Mouse (Mus musculus): ENCODE data around the gene Wnt1. TPM values are rescaled to one million over a fixed set of nuclear protein-coding genes. Genes with fewer than 3 reads are reported as not detected.
"Not testable (repeated sequence)": the region's sequence is repeated elsewhere in the genome, so short reads cannot be mapped to it uniquely, and the experiment has no call there.

Gene Wnt1
- total RNA-seq, 1 experiment from 2014 or later: not detected

DNA sequence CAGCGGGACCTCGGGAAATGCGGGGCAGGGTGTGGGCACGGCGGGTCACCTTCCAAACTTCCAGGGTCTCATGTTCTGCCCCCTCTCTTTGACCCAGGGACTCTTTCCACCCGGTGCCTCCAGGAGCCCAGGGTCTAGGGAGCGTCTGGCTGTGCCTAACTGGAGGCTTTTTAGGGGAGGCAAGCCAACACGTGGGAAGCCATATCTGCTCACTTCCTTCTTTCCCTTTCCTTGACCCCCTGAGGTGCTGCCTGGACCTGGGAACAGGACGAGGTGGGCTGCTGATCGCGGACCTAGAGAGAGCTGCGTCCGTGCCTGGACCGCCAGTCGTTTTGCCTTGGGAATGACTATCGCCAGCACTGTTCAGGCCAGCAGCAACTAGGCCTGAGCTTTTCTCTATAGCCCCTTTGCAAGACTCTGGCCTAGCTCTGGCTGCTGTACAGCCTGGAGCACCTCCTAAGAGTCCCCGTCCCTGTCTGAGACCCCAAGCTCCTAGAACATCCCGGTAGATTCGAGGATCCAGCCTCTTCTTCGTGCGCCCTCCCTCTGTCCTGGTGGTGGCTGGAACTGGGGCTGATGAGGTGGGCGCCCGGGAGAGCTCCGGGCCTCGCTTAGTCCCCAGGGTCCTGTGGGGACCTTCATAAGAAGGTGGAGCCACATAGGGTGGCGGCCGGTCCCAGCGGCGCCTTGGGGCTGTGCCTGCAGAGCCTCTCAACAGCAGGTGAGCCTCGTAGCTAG lies 16.6 kb downstream of the Wnt1 start:
- DNase-seq: no peak

DNA sequence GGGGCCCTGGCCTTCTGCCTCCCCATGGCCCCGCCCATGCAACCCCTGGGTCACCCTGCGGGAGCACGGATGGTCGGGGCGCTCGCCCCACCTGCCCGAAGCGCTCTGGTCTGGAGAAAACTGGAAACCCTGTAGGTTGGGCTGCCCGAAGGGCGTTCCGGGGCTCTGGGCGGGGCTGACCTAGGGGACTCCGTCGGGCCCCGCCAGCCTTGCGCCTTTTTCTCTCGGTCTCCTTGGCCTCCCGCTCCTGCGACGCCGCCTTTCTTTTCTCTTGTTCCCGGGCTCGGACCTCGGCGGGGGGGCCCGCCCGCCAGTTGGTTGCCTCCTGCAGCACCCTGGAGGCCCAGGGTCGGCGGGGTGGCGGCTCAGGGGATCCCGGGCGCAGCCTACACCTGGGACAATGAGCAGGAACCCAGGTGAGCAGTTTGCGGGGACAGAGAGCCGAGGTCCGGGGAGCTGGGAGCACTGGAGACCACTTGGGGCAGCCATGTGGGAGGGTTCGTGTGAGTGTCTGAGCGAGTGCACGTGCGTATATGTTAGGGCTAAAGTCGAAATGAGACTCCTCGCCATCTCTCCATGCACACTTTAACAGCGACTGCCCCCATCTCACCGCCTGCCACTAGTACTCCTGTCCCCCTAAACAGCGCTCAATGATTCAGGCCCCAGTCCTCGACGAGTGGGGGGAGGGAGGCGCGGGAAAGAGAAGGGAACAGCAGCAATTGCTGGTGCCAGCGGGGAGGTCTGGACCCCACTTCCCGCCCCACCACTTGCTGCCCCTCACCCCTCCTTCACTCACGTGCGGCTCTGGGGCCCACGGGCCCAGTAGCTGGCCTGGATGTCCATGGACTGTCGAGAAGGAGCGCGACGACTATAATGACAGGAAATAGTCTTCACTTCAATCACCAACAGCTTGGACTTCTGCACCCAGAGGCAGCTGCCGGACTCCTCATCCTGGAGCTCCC lies 17.4 kb downstream of the Wnt1 start:
- DNase-seq: no peak

- peak; percentile 47 for DNase-seq
These were observed 18.4 kb downstream of the Wnt1 start for GRCm38 (mm10) chr15:98807895-98808650.

DNA sequence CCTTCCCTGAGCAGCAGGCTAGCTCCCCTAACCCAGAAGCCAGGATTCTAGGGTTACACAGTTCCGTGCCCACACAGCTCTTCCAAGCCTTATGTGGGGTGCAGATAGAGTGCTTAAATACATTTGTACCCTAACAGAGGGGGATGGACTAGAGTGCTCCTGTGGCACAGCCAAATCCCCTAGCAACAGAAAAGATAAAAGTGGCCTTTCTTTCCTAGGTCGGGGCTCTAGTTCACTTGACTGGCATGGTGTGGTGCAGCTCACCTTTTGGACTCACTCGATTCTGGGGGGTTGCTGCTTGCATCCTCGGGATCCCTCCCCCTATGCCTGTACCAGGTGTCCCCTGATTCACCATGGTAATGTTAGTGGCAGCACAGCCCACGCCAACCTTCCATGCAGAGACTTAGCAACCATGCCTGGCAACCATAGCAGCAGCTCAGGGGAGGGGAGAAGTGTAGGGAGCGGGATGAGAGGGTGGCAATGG lies 19.0 kb downstream of the Wnt1 start:
- no peak for DNase-seq

DNA sequence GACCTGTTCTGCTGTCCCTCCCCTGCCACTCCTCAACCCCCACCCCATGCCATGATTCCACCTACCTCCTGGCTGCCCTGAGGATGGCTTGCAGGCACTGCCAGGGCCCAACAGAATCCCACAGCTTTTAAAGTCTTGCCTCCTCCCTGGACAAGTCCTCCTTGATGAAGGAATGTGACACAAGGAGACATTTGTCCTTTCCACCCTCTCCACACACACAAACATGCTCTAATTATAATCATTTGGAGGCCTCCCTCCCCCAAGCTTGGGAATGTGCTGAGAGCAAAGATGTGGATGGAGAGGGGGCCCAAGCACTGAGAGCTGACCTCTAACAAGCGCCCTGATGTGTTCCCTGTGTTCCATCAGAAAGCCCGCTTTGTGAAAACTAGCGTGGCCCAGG lies 19.7 kb downstream of the Wnt1 start, which contains the start of gene Ddn:
Ddn (minus strand) TSS at position 101 of the 400 bp plus-strand sequence.
- DNase-seq: no peak

DNA sequence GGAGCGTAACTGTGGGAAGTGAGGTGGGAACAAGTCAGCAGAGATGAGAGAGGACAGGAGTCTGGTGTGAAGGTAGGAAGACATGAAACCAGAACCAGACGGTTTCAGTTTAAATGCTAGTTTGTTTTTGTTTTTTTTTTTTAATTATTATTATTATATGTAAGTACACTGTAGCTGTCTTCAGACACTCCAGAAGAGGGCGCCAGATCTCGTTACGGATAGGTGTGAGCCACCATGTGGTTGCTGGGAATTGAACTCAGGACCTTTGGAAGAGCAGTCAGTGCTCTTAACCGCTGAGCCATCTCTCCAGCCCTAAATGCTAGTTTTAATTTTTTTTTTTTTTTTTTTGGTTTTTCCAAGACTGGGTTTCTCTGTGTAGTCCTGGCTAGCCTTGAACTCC lies 20.6 kb downstream of the Wnt1 start:
- not testable (repeated sequence) for DNase-seq

- no peak for DNase-seq
These were observed 23.2 kb downstream of the Wnt1 start for GRCm38 (mm10) chr15:98812741-98813424.

DNA sequence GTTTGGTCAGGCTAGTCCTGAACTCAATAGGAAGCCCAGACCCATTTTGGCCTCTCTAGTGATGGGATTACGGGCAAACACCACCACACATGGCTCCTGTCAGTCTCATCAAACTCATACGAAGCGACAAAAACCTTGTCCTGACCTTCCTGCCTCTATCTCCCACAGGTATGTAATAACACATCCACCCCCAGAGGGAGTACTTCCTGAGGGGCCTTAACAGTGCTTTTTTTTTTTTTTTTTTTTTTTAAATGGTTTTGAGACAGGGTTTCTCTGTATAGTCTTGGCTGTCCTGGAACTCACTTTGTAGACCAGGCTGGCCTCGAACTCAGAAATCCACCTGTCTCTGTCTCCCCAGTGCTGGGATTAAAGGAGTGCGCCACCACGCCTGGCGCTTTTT lies 28.5 kb downstream of the Wnt1 start:
- DNase-seq: no peak

- DNase-seq: no peak
These were observed 31.3 kb downstream of the Wnt1 start for GRCm38 (mm10) chr15:98820937-98821336.

DNA sequence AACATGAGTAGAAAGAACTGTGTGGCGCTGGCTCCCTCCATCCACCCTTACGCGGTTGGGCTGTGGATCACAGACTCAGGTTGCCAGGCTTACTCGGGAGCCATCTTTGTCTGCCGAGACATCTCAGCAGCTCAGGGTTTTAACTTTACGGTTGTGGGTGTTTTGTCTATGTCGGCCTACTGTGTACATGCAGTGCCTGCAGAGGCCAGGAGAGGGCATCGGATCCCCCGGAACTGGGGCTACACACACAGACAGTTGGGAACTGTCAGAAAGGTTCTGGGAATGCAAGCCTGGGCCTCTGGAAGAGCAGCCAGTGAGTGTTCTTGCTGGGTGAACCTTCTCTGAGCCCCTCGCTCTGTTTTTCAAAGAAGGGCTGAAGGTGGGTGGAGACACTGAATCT lies 31.7 kb downstream of the Wnt1 start:
- no peak for DNase-seq

- no peak for DNase-seq
These were observed 32.5 kb downstream of the Wnt1 start for GRCm38 (mm10) chr15:98822147-98822546.

DNA sequence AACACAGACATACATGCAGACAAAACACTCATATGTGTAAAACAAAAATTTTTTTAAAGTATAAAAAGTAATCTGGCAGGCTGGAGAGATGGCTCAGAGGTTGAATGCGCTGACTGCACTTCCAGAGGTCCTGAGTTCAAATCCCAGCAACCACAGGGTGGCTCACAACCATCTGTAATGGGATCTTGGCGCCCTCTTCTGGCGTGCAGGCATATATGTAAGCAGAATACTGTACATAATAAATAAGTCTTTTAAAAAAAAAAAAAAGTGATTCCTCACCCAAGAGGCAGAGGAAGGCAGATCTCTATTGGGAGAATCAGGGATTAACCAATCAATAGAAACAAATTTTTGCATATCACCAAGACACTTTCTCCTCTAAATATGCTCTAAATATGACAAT lies 33.8 kb downstream of the Wnt1 start:
- no peak for DNase-seq

DNA sequence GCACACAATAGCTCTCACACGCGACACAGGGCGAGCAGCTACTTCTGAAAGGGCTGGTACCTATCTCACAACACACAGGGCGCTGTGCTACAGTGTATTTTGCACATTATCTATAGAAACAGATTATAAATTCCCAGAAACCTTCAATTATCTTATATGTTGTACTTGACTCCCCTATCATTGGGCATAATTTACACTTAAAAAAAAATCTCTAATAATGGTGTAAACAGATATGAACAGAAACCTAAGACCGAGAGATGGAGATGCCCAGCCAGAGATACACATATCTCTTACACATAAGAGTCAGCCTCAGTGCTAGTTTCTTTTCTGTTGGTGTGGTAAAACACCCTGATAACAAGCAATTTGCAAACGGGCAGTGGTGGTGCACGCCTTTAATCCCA lies 38.0 kb downstream of the Wnt1 start:
- no peak for DNase-seq

- DNase-seq: peak; percentile 97
These were observed 41.4 kb downstream of the Wnt1 start, which contains the start of gene Prkag1 for GRCm38 (mm10) chr15:98830736-98831683. Gene Prkag1, minus strand, starts transcription at chr15:98831521.

GRCm38 (mm10) chr15:98831684-98832035 lies 42.0 kb downstream of the Wnt1 start:
- no peak for DNase-seq

- DNase-seq: no peak
These were observed 42.8 kb downstream of the Wnt1 start for GRCm38 (mm10) chr15:98832161-98833058.

DNA sequence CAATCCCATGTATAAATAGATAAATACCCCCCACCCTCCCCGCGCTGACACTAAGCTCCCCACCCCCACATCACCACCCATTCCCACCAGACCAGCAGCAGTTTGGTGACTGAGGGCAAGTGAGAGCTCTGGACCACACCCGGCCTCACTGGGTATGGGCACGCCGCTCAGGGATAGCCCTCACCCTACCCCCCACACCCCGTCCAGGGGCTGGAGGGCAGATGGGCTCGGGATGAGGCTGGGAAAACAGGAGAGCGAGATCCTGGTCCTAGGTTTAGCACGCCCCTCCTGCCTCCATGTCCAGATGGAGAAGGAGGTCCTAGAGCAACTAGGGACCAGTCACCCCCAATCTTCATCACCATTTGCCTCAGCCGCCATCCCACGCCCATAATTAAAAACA lies 43.6 kb downstream of the Wnt1 start:
- DNase-seq: no peak

- DNase-seq: no peak
These were observed 44.4 kb downstream of the Wnt1 start for GRCm38 (mm10) chr15:98834059-98834458.

- DNase-seq: no peak
These were observed 45.6 kb downstream of the Wnt1 start for GRCm38 (mm10) chr15:98835291-98835690.

Data from adrenal gland, postnatal 25 days (tissue).